Mouse (Mus musculus): ENCODE measurements at regions not wholly inside any gene's neighbourhood (a gene's known extent, or its start where the extent isn't known, plus 50 kb on each side); places are given as distances from the start of the nearest gene placed in this dataset.

DNA sequence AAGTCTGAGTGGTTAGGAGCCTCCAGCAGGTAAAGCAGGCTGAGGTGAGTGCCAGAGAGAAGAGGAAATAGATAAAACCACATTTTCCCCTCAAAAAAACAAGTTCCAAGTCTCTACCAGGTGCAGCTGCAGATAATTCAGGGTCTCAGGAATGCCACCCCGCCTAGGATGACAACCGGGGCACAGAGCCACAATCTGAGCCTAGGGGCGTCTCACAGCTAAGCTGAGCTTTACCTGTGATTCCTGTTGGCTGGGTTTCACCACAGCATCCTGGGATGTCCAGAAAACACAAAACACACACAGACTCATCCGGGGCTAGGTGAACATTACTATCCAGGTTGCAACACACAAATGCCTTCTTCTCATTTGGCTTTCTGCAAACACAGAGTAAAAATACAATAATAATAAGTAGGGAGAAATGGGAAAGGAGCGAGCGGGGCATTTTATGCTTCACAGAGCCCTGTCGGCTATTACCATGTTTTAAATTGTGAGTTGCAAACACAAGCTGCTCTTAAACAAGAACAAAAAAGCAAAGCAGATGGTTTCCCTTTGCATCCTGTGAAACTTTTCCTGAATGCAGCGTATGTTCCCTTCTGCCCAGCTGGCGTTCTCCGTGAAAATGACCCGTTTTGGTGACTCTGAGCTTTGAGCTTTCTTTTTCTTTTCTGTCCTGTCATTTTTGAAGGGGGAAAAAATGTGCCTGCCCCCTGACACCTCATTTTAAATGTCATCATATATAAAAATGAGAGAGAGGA is 330.3 kb downstream of the Cbln4 start:
- Histone ChIP-seq H3K4me3 (ENCODE audit: insufficient read depth in 1 of 2, low read depth in 2 of 2, low read length in 2 of 2) (no peak overlapping the region), H3K9ac (replicated peaks) (no peak overlapping the region), H3K36me3 (replicated peaks; ENCODE audit: control insufficient read depth, insufficient read depth, low read depth) (no peaks in the 10 kb centered on the region), H3K9me3 (ENCODE audit: control insufficient read depth, low read length) (no peaks in the 10 kb centered on the region; the same call in 1 of the 2 replicates), H3K4me2 (ENCODE audit: low read depth) (no peak overlapping the region), H3K27me3 (ENCODE audit: control insufficient read depth, insufficient read depth, low read length) (no peaks in the 10 kb centered on the region), H3K4me1 (replicated peaks; ENCODE audit: control insufficient read depth in 2 of 2, insufficient read depth in 2 of 2, low read length in 1 of 2) (no peaks in the 10 kb centered on the region), H3K27ac (no peak overlapping the region)
- WGBS (ENCODE audit: insufficient replicate concordance), result 63% methylated on average over 11 of the region's 11 CpGs
- TF ChIP-seq CTCF (IDR thresholded peaks at IDR 0.05; ENCODE audit: low read depth) (no peak), EP300 (IDR thresholded peaks at IDR 0.05; ENCODE audit: low read depth) (no peak)
- DNase-seq (ENCODE audit: low read depth in 3 of 3, low spot score in 3 of 3), result no peak
- ATAC-seq (ENCODE audit: insufficient read depth), result no peak

GRCm38 (mm10) chr2:171693526-171693925 is 349.7 kb downstream of the Cbln4 start:
- ATAC-seq (ENCODE audit: insufficient read depth) (no peak), DNase-seq (ENCODE audit: low read depth in 3 of 3, low spot score in 3 of 3) (no peak)
- Histone ChIP-seq H3K36me3 (replicated peaks; ENCODE audit: control insufficient read depth, insufficient read depth, low read depth) (no peaks in the 10 kb centered on the region), H3K9me3 (ENCODE audit: control insufficient read depth, low read length) (no peaks in the 10 kb centered on the region), H3K27me3 (ENCODE audit: control insufficient read depth, insufficient read depth, low read length) (no peaks in the 10 kb centered on the region), H3K4me2 (ENCODE audit: low read depth) (no peak overlapping the region), H3K4me1 (replicated peaks; ENCODE audit: control insufficient read depth in 2 of 2, insufficient read depth in 2 of 2, low read length in 1 of 2) (no peaks in the 10 kb centered on the region), H3K27ac (no peak overlapping the region), H3K9ac (replicated peaks) (no peak overlapping the region), H3K4me3 (ENCODE audit: insufficient read depth in 1 of 2, low read depth in 2 of 2, low read length in 2 of 2) (no peak overlapping the region)
- 59% methylated on average over 5 of the region's 5 CpGs for WGBS (ENCODE audit: insufficient replicate concordance)
- no peak for TF ChIP-seq EP300 (IDR thresholded peaks at IDR 0.05; ENCODE audit: low read depth)
- no peak for TF ChIP-seq CTCF (IDR thresholded peaks at IDR 0.05; ENCODE audit: low read depth)

DNA sequence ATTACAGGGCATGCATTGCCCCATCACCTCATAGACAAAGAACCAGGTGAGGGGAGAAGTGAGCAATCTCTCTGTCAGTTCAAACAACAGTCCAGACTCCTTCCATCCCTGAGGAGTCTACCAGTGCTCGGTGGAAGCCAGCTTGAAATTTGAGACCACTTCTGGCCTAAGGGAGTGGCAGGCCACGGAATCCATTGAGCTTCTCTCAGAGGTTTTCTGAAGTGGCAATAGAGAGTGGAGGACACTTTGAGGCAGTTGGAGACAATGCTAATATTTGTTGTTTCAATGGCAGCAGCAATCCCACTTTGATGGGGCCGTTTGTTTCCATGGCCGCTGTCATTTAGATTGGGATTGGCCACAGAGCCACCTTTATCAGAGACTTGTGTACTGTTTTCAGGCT is 352.5 kb downstream of the Cbln4 start:
- no peak overlapping the region for H3K4me2 ChIP-seq (ENCODE audit: low read depth)

DNA sequence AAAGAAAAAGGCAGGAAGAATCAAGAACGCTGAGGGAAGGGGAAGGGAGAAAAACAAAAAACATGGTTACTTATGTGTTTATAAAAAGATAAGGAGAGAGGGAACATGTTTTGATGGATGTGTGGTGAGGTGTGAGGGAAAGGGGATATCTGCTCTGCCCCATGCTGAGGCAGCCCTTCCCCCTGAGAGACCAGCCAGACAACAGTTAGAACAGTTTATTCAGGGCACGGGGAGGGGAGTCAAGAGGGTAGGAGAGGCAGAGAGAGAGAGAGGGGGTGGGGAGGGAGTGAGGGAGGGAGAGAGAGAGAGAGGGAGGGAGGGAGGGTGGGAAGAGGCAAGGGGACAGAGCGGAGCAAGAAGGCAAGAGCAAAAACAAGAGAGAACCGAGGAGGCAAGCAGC is 354.2 kb downstream of the Cbln4 start:
- no peak overlapping the region for H3K4me2 ChIP-seq (ENCODE audit: low read depth)
- TF ChIP-seq CTCF (IDR thresholded peaks at IDR 0.05; ENCODE audit: low read depth) (no peak), EP300 (IDR thresholded peaks at IDR 0.05; ENCODE audit: low read depth) (no peak)
- H3K27me3 ChIP-seq (ENCODE audit: control insufficient read depth, insufficient read depth, low read length), result no peaks in the 10 kb centered on the region
- DNase-seq (ENCODE audit: low read depth in 3 of 3, low spot score in 3 of 3) (no peak), ATAC-seq (ENCODE audit: insufficient read depth) (no peak)
- H3K9me3 ChIP-seq (ENCODE audit: control insufficient read depth, low read length), result no peaks in the 10 kb centered on the region
- H3K27ac ChIP-seq, result no peak overlapping the region
- no peak overlapping the region for H3K4me3 ChIP-seq (ENCODE audit: insufficient read depth in 1 of 2, low read depth in 2 of 2, low read length in 2 of 2)
- H3K4me1 ChIP-seq (replicated peaks; ENCODE audit: control insufficient read depth in 2 of 2, insufficient read depth in 2 of 2, low read length in 1 of 2), result no peaks in the 10 kb centered on the region
- WGBS (ENCODE audit: insufficient replicate concordance), result 30% methylated on average over 4 of the region's 4 CpGs
- H3K36me3 ChIP-seq (replicated peaks; ENCODE audit: control insufficient read depth, insufficient read depth, low read depth), result no peaks in the 10 kb centered on the region
- no peak overlapping the region for H3K9ac ChIP-seq (replicated peaks)

More for the DNA sequence above, 352.5 kb downstream of the Cbln4 start:
- no peak for DNase-seq (ENCODE audit: low read depth in 3 of 3, low spot score in 3 of 3)
- no peak for ATAC-seq (ENCODE audit: insufficient read depth)
- WGBS (ENCODE audit: insufficient replicate concordance), result 39% methylated on average over 4 of the region's 4 CpGs
- no peak overlapping the region for H3K9ac ChIP-seq (replicated peaks)
- H3K4me1 ChIP-seq (replicated peaks; ENCODE audit: control insufficient read depth in 2 of 2, insufficient read depth in 2 of 2, low read length in 1 of 2), result no peaks in the 10 kb centered on the region
- no peaks in the 10 kb centered on the region for H3K27me3 ChIP-seq (ENCODE audit: control insufficient read depth, insufficient read depth, low read length)
- no peaks in the 10 kb centered on the region for H3K36me3 ChIP-seq (replicated peaks; ENCODE audit: control insufficient read depth, insufficient read depth, low read depth)
- TF ChIP-seq CTCF (IDR thresholded peaks at IDR 0.05; ENCODE audit: low read depth) (no peak), EP300 (IDR thresholded peaks at IDR 0.05; ENCODE audit: low read depth) (no peak)
- no peaks in the 10 kb centered on the region for H3K9me3 ChIP-seq (ENCODE audit: control insufficient read depth, low read length)
- H3K4me3 ChIP-seq (ENCODE audit: insufficient read depth in 1 of 2, low read depth in 2 of 2, low read length in 2 of 2), result no peak overlapping the region
- no peak overlapping the region for H3K27ac ChIP-seq

DNA sequence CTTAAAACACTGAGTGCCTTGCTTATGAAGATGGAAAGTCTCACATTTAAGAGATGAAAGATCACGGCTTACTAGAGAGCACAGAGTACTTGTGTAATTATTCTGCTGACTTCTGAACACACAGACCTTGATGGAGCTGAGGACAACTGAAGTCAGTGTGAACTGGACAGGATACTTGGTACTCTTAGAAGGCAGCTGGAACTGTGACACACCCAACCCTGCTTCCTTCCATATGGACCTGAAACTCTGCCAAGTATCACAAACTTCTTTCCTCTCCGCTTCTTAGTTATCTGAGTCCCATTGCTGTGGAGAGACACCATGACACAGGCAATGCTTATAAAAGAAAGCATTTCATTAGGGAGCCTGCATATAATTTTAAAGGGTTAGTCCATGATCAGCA is 365.3 kb downstream of the Cbln4 start:
- Histone ChIP-seq H3K27me3 (ENCODE audit: control insufficient read depth, insufficient read depth, low read length) (no peaks in the 10 kb centered on the region), H3K27ac (no peak overlapping the region), H3K36me3 (replicated peaks; ENCODE audit: control insufficient read depth, insufficient read depth, low read depth) (no peaks in the 10 kb centered on the region), H3K4me3 (ENCODE audit: insufficient read depth in 1 of 2, low read depth in 2 of 2, low read length in 2 of 2) (no peak overlapping the region), H3K4me1 (replicated peaks; ENCODE audit: control insufficient read depth in 2 of 2, insufficient read depth in 2 of 2, low read length in 1 of 2) (no peaks in the 10 kb centered on the region), H3K9ac (replicated peaks) (no peak overlapping the region), H3K9me3 (ENCODE audit: control insufficient read depth, low read length) (no peaks in the 10 kb centered on the region; the same call in 1 of the 2 replicates), H3K4me2 (ENCODE audit: low read depth) (no peak overlapping the region)
- no peak for TF ChIP-seq EP300 (IDR thresholded peaks at IDR 0.05; ENCODE audit: low read depth)
- TF ChIP-seq CTCF (IDR thresholded peaks at IDR 0.05; ENCODE audit: low read depth), result no peak
- DNase-seq (ENCODE audit: low read depth in 3 of 3, low spot score in 3 of 3), result no peak
- no peak for ATAC-seq (ENCODE audit: insufficient read depth)
- 52% methylated on average over 2 of the region's 2 CpGs for WGBS (ENCODE audit: insufficient replicate concordance)

Data from liver, embryonic 14.5 days (tissue).